Mouse (Mus musculus) frontal cortex, postnatal 25 days (tissue): ENCODE data around the gene Gm17359.
"Not testable (repeated sequence)": the region's sequence is repeated elsewhere in the genome, so short reads cannot be mapped to it uniquely, and the experiment has no call there.

Experiments
- DNase-seq, 2 experiments: peaks; one replicate each; pipeline ENCODE4 v3.0.0; 2022; ENCODE audit warnings: low spot score in 2 of 2

Gm17359 gene

DNA sequence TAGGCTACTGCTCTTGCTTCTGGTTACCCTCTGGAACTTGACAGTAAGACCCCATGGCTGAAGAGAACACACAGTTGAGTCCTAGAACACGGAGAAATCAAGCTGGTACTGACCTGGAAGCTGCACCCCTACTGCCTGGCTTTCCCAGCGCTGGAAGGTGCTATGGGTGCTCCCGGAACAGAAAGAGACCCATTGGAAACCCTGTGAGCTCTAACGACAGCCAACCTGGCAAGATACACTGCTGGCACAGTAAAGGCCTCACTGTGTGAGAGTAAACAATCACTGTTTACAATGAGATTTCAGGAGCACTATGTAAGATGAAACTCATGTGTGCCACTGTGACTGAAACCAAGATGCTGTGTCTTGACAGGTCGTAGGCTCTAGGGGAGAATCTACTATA lies 78.6 kb downstream of the Gm17359 start:
- DNase-seq: no peak

GRCm38 (mm10) chr3:79415929-79416328 lies 79.5 kb downstream of the Gm17359 start:
- no peak for DNase-seq

GRCm38 (mm10) chr3:79416944-79417680 lies 80.7 kb downstream of the Gm17359 start:
- no peak for DNase-seq

- no peak for DNase-seq
These were observed 82.5 kb downstream of the Gm17359 start for GRCm38 (mm10) chr3:79418921-79419320.

DNA sequence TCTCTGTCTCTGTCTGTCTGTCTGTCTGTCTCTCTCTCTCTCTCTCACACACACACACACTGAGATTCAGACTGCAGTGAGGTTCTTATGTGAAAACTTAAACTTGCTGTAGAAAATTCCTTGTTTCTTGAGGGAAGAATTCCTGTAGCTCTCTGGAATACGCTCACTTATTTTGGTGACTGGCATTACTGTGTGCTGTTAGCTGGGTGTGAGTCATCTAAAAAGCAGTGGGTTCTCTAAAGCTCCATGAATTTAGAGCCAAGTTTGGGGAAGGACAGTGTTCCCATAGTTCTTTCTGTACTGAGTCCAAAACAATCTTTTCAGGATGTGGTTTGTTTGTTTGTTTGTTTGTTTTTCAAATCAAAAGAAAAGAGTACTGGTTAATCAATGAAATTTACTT lies 89.0 kb downstream of the Gm17359 start:
- DNase-seq: no peak

- no peak for DNase-seq
These were observed 97.1 kb downstream of the Gm17359 start for GRCm38 (mm10) chr3:79433593-79433992.

GRCm38 (mm10) chr3:79434436-79434835 lies 98.0 kb downstream of the Gm17359 start:
- no peak for DNase-seq

DNA sequence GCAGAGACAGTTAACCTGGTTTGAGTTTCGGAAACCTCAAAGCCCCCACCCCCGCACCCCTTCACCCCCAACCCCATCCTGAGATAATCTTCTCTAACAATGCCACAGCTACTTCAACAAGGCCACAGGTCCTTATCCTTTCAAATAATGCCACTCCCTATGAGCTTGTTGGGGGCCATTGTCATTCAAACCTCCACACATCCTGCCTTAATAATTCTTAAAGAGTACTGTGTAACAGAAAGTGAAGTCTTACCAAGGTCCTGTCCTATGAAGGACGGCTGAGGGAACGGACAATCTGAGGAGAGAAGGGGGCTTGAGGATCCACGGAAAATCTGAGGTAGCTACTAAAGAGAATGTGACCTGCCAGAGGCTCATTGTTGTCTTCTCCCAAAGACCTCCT lies 98.5 kb downstream of the Gm17359 start:
- DNase-seq: no peak

DNA sequence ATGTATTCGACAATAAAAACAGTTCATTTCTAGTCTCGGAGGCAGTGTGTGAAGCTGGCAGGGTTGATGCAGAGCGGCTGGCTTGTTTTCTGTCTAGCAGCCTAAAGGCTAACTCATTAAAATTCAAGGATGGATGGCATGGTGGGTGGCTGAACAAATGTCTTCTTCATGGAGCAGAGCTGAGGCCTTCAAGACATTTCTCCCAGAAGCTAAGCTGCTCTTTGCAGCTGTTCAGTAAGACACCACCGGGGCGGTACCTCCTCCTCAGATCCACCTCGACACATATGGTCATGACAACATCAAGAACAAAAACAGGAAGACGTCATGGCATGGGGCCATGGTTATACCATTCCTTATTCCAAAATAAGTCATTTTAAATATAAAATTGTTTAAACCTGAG lies 99.7 kb downstream of the Gm17359 start:
- DNase-seq: peak; percentile 23 to 52

DNA sequence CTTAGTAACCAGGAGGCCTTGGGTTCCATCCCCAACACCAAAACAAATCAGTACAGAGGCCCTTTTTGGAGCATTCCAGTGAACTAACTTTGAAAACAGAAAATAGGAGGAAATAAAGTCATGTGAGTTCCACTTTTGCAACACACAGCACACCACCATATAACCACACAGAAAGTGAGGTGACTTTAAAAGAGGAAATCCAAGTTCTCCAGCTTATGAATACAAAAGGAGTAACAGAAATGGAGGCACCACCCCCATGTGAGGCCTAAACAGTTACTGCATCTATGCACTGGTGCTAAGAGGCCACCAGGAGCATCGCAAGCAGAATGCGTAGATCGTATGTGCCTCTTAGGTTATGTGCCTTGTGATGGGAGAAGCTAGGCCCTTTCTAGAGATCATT lies 101.8 kb downstream of the Gm17359 start:
- no peak for DNase-seq

- DNase-seq: peak in 1 of 2 experiments; percentile 20
These were observed 104.6 kb downstream of the Gm17359 start for GRCm38 (mm10) chr3:79440976-79441491.

DNA sequence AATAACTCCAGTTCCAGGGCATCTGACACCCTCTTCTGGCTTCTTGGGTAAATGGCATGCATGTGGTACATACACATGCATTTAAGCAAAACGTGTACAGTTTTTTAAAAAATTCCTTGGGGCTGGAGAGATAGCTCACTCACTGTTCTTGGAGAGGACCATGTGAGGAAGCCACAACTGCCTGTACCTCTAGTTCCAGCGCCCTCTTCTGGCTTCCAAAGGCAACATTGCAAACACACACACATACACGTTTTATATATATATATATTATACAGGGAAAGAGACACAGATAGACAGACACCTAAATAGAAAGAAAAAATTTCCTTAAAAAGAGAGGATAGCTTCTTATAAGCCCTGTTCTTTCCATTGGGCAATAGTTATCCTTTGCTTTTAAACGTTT lies 107.4 kb downstream of the Gm17359 start:
- no peak for DNase-seq

DNA sequence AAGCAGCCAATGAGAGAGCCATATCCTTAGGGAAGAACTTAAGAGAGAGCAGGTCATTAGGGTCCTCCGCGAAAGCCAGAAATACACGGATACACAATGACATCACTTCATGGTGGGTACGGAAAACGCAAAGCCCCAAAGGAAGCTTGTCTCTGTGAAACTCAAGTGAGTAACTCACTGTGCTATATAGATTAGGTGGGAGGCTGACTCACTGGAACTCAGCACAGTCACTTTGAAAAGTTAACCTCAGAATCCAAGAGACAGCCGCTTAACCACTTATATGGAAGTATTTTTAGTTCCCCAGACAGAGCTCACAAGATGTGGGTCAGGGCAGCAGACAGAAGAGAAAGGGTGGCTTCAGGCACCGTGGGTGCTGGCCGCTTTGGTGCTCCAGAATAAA lies 108.6 kb downstream of the Gm17359 start:
- DNase-seq: no peak

GRCm38 (mm10) chr3:79446124-79446523 lies 109.7 kb downstream of the Gm17359 start:
- no peak for DNase-seq

- DNase-seq: not testable (repeated sequence)
These were observed 110.2 kb downstream of the Gm17359 start for GRCm38 (mm10) chr3:79446648-79447047.

DNA sequence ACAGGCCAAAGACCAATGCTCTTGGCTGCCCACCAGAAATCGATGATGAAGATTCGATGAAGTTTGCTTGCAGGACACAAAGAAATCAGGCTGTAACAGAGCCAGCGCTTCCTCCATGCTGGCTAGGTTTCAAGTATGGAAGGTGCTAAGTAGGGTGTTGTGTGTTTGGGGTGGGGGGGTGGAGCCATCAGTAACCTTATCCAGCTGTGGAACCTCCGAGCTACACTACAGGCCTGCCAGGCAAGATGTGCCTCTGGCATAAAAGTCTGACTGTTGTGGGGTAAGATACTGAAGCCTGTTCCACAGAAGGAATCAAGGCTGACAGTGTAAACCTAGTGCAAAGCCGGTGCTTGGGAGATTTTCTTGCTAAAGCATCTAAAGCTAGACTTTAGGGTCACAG lies 112.0 kb downstream of the Gm17359 start:
- no peak for DNase-seq

- DNase-seq: no peak
These were observed 112.9 kb downstream of the Gm17359 start for GRCm38 (mm10) chr3:79449361-79449760.

DNA sequence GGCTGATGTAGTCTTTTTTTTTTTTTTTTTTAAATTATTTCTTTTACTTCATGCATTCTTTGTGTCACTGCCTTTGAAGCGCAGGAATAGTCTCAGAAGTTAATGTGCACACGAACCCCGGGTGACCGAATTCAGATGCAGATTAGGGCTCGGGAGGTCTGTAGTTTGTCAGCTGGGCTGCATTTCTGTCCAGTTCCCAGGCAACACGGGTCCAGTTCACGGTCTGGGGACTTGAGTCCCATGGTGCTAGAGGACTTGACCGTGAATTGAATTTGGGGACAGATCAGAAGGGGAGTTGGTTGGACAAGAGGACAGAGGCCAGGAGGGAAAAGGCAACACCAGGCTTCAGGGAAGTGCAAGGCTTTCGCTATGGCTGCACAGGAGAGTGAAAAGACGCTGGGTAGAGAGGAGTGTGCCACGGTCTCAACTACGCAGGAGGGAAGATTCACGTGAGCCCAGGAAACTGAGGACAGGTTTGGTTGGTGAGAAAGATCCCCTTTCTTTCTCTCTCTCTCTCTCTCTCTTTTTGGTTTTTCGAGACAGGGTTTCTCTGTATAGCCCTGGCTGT lies 116.3 kb downstream of the Gm17359 start:
- no peak for DNase-seq

- DNase-seq: no peak
These were observed 119.3 kb downstream of the Gm17359 start for GRCm38 (mm10) chr3:79455761-79456160.

GRCm38 (mm10) chr3:79458651-79459275 lies 122.3 kb downstream of the Gm17359 start:
- no peak for DNase-seq

- no peak for DNase-seq
These were observed 133.0 kb downstream of the Gm17359 start for GRCm38 (mm10) chr3:79469440-79469839.

DNA sequence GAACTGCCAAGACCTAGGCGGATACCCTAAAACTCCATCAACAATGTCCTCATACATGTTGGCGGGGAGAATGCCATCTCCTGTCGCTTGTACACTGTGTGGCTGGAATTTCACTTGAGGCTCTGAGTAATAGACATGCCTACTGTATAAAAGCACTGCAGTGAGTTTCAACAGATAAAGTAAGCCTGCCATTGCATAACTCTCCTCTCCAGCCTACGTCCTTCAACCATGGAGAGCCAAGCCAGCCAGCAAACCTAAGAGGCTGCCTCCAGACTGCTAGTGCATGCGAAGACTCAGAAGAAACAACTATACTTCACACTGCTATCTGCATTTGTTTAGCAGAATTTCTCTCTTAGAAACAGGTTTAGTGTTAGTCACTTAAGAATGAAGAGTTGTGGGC lies 135.9 kb downstream of the Gm17359 start:
- no peak for DNase-seq

GRCm38 (mm10) chr3:79474911-79475310 lies 138.4 kb downstream of the Gm17359 start:
- DNase-seq: no peak
